Mouse (Mus musculus) neural tube, embryonic 13.5 days (tissue): Measurements from ENCODE around the gene Alkbh7. TPM values are rescaled to one million over a fixed set of nuclear protein-coding genes. Genes with fewer than 3 reads are reported as not detected.

ENCODE experiments used
- ATAC-seq: fragments of 200-750 bp; cut with Nextera tagmentation; 2 replicates; pipeline ENCODE4 v1.8.0; 2017; ENCODE audit warnings: low read depth, mild to moderate bottlenecking, moderate TSS enrichment, moderate library complexity
- H3K27ac ChIP-seq: fragments of 300-500 bp; sonication (generic); replicated peaks from 2 replicates; pipeline ENCODE4 v1.5.1; 2015; ENCODE audit warnings: moderate library complexity, mild to moderate bottlenecking, inconsistent platforms
- H3K27me3 ChIP-seq: fragments of 300-500 bp; sonication (generic); 2 replicates; pipeline ENCODE4 v1.6.1; 2015; ENCODE audit warnings: mild to moderate bottlenecking, inconsistent platforms
- H3K36me3 ChIP-seq: fragments of 300-500 bp; sonication (generic); 2 replicates; pipeline ENCODE4 v1.6.1; 2015; ENCODE audit warnings: mild to moderate bottlenecking, inconsistent platforms
- H3K4me1 ChIP-seq: fragments of 300-500 bp; sonication (generic); replicated peaks from 2 replicates; pipeline ENCODE4 v1.6.1; 2015; ENCODE audit warnings: inconsistent platforms
- H3K4me2 ChIP-seq: fragments of 300-500 bp; sonication (generic); 2 replicates; pipeline ENCODE4 v1.6.1; 2015; ENCODE audit warnings: inconsistent platforms, mild to moderate bottlenecking, moderate library complexity
- H3K4me3 ChIP-seq: fragments of 300-500 bp; sonication (generic); 2 replicates; pipeline ENCODE4 v1.5.1; 2015; ENCODE audit warnings: mild to moderate bottlenecking, inconsistent platforms
- H3K9ac ChIP-seq: fragments of 300-500 bp; sonication (generic); 2 replicates; pipeline ENCODE4 v1.6.1; 2015; ENCODE audit warnings: moderate library complexity, mild to moderate bottlenecking, inconsistent platforms
- H3K9me3 ChIP-seq: fragments of 300-500 bp; sonication (generic); 2 replicates; pipeline ENCODE4 v1.6.1; 2016; ENCODE audit warnings: inconsistent platforms
- WGBS: fragments of 180-500 bp; shearing (Covaris S2); methylation state at CpG from one replicate; pipeline ENCODE4 v1.1.7; 2015; 5-methylcytosine and 5-hydroxymethylcytosine counted together
- polyA plus RNA-seq: library from polyadenylated mRNA; unstranded; fragments of >200 nt; fragmentation: Nextera tagmentation; extraction: Ambion mirVana; gene quantifications from 2 replicates; pipeline ENCODE4 v1.2.1, GENCODE M21; 2015

The Alkbh7 gene
- polyA plus RNA-seq, 1 experiment from 2014 or later = 45.9 TPM

GRCm38 (mm10) chr17:56990115-56990746, 6.9 kb upstream of the Alkbh7 start, which contains the start of gene Clpp:
Clpp (plus strand) TSS chr17:56990305.
- ATAC-seq = peak; percentile 97
- H3K36me3 ChIP-seq = peaks cover 37% of the 10 kb centered on the region
- peak within 1 kb of the TSS; percentile 80 for H3K9ac ChIP-seq
- H3K4me1 ChIP-seq = peaks cover 22% of the 10 kb centered on the region
- under 1% methylated on average over 52 of the region's 52 CpGs for WGBS
- H3K4me2 ChIP-seq = peak within 1 kb of the TSS; percentile 83
- H3K27ac ChIP-seq = peak within 1 kb of the TSS; percentile 86
- peak within 1 kb of the TSS; percentile 64 for H3K4me3 ChIP-seq
- no peaks in the 10 kb centered on the region for H3K27me3 ChIP-seq
- H3K9me3 ChIP-seq = no peaks in the 10 kb centered on the region

GRCm38 (mm10) chr17:56990966-56991365, 6.2 kb upstream of the Alkbh7 start:
- no peak for ATAC-seq
- no peaks in the 10 kb centered on the region for H3K27me3 ChIP-seq
- 81% methylated on average over 2 of the region's 2 CpGs for WGBS

DNA sequence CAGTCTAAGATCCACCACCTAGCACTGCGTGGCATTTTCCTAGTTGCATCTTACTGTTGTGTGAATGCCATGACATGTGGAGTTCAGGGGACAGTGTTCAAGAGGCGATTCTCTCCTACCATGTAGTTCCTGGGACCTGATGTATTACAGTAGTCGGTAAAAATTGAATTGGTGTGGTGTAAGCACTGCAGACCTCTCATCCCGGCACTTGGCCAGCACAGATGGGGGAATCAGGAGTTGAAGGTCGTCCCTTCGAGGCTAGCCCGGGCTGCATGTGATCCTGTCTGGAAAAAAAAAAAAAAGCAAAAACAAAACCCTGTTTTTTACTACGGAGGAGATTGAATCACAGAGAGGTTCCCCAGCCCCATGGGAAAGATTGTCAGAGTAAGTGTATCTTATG, 2.1 kb upstream of the Alkbh7 start:
- no peak overlapping the region for H3K27ac ChIP-seq
- H3K4me2 ChIP-seq = no peak overlapping the region
- no peaks in the 10 kb centered on the region for H3K27me3 ChIP-seq
- no peak overlapping the region for H3K9ac ChIP-seq
- peaks cover 66% of the 10 kb centered on the region for H3K36me3 ChIP-seq
- H3K4me3 ChIP-seq = no peak overlapping the region
- ATAC-seq = no peak
- no peaks in the 10 kb centered on the region for H3K9me3 ChIP-seq
- H3K4me1 ChIP-seq = peaks cover 36% of the 10 kb centered on the region
- 92% methylated on average over 8 of the region's 8 CpGs for WGBS

More at GRCm38 (mm10) chr17:56990966-56991365, 6.2 kb upstream of the Alkbh7 start:
- peaks cover 22% of the 10 kb centered on the region for H3K4me1 ChIP-seq
- H3K9ac ChIP-seq = peak overlapping the region; percentile 80
- peak overlapping the region; percentile 64 for H3K4me3 ChIP-seq
- peaks cover 44% of the 10 kb centered on the region for H3K36me3 ChIP-seq
- peak overlapping the region; percentile 83 for H3K4me2 ChIP-seq
- no peaks in the 10 kb centered on the region for H3K9me3 ChIP-seq
- 0 out of 2 replicates have a peak overlapping the region, but pooled peaks have one; percentile 86 for H3K27ac ChIP-seq

DNA sequence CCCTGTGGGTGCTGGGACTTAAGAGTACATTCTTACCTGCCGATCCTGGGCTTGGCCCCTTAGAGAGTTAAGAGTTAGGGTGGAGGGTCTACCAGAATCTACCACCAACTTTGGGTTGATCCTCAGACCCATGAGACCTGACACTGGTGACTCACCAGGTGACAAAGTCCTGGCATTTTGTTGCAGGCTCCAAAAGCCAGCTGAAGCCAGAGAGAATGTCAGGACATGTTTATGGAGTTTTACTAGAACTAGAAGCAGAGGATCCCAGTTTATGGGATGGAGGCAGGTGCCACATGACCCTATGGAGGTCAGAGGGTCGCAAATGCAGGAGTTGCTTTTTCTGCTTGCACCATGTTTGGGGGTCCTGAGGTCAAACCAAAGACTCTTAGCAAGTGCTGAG, 633 bp upstream of the Alkbh7 start:
- 70% methylated on average over 2 of the region's 2 CpGs for WGBS
- Histone ChIP-seq H3K9ac (no peak overlapping the region), H3K4me1 (peaks cover 27% of the 10 kb centered on the region), H3K27ac (no peak overlapping the region), H3K27me3 (no peaks in the 10 kb centered on the region), H3K4me2 (peak overlapping the region; percentile 70), H3K4me3 (peak overlapping the region; percentile 75), H3K9me3 (no peaks in the 10 kb centered on the region), H3K36me3 (peaks cover 75% of the 10 kb centered on the region)
- ATAC-seq = no peak

GRCm38 (mm10) chr17:56999414-56999813, 2.3 kb downstream of the Alkbh7 start:
- Histone ChIP-seq H3K4me3 (no peak overlapping the region), H3K9ac (no peak overlapping the region), H3K9me3 (no peaks in the 10 kb centered on the region), H3K4me1 (peaks cover 14% of the 10 kb centered on the region), H3K27ac (no peak overlapping the region), H3K27me3 (no peaks in the 10 kb centered on the region), H3K4me2 (no peak overlapping the region), H3K36me3 (peaks cover 73% of the 10 kb centered on the region)
- 92% methylated on average over 9 of the region's 9 CpGs for WGBS
- ATAC-seq = no peak

DNA sequence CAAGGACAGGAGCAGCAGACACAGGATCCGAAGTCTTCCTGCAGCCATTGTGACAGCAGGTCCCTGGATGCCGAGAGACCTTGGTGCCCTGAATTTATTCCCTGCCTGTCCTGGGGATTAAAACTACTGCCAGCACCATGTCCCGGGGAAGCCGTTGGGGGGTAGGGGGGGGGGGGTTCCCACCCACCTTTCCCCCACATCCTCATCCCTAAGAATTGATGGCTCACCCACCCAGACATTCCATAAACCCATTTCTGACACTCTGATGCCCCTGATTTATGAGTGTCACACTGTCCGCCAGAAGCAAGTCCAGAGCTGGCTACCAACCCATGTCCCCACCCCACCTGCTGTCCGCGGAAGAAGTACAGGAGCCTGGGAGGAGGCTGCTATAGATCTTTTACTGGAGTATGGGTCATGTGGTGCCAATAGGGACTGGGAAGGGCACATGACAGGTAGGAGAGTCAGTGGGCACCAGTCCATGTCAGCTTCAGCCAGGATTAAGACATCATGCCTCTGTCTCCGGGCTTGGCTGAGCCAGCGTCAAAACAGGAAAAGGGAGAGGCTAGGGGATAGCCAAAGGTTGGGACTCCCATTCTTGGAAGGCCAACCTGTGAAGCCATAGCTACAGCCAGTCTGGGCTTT, 3.0 kb downstream of the Alkbh7 start, which contains the start of gene Pspn:
Pspn (minus strand) TSS at position 51 of the 642 bp plus-strand sequence.
- H3K4me2 ChIP-seq = no peak within 1 kb of the TSS
- 92% methylated on average over 9 of the region's 9 CpGs for WGBS

GRCm38 (mm10) chr17:57001228-57001627, 4.1 kb downstream of the Alkbh7 start:
- Histone ChIP-seq H3K4me3 (no peak overlapping the region), H3K27me3 (no peaks in the 10 kb centered on the region), H3K27ac (no peak overlapping the region), H3K4me1 (peaks cover 14% of the 10 kb centered on the region), H3K9me3 (no peaks in the 10 kb centered on the region), H3K9ac (no peak overlapping the region), H3K4me2 (no peak overlapping the region), H3K36me3 (peaks cover 73% of the 10 kb centered on the region)
- ATAC-seq = no peak
- WGBS = 70% methylated on average over 8 of the region's 8 CpGs

More for the DNA sequence above, 3.0 kb downstream of the Alkbh7 start, which contains the start of gene Pspn:
- Histone ChIP-seq H3K4me3 (no peak within 1 kb of the TSS), H3K27ac (no peak within 1 kb of the TSS), H3K9ac (no peak within 1 kb of the TSS), H3K4me1 (peaks cover 14% of the 10 kb centered on the region), H3K27me3 (no peaks in the 10 kb centered on the region), H3K36me3 (peaks cover 73% of the 10 kb centered on the region), H3K9me3 (no peaks in the 10 kb centered on the region)
- ATAC-seq = no peak

DNA sequence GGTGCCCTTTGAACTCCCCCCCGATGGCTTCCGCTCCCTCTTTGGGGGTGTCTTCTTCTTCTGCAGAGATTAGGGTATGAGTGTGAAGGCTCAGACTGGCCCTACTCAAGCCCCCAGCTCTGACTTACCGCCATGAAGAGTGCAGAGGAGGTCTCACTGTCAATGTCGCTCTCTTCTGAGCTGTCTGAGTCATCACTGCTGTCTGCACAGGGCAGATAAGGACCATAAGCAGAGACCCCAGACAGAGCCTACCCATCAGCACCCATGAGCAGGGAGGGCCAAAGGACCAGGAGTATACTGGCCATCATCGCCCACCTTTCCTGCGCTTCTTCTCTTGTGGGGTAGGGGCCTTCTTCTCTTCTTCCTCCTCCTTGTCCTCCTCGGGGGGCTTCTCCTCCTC, 6.9 kb downstream of the Alkbh7 start:
- Histone ChIP-seq H3K27me3 (no peaks in the 10 kb centered on the region), H3K4me1 (no peaks in the 10 kb centered on the region), H3K9ac (no peak overlapping the region), H3K9me3 (no peaks in the 10 kb centered on the region), H3K36me3 (peaks cover 92% of the 10 kb centered on the region), H3K27ac (no peak overlapping the region), H3K4me3 (no peak overlapping the region), H3K4me2 (no peak overlapping the region)
- no peak for ATAC-seq
- 93% methylated on average over 7 of the region's 7 CpGs for WGBS

DNA sequence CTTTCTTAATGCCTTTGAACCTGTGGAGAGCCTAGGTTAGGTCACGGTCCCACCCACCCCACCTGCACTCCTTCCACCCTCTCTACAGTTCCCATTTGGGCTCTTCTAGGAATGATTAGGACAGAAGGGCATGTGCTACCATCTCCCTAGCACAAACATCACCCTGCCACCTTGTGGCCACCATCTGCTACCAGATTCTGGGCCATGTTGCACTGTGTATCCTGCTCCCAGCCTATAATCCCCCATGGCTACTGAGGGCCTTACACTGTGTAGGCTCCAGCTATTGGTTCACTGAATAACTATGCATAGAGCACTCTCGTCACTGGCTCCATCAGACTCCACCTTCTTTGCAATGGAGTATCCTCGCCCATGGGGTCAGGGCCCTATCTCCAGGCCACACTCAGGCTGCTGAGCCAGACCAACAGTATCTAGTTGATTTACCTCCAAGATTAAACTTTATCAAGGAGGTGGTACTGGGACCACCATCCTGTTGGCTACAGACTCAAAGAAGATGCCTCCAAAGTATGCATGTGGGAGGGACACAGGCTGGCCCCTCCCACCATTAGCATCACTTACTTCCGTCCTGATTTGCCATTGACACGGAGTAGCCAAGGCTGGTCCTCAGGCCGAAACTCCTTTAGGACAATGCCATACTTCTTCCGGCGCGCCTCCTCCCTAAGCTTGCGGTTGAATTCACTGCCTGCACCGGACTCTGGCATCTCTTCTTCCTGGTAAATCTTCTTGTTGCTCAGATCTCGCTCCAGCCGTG, 10.2 kb downstream of the Alkbh7 start:
- Histone ChIP-seq H3K9ac (no peak overlapping the region), H3K4me2 (no peak overlapping the region), H3K36me3 (peaks cover 72% of the 10 kb centered on the region), H3K27ac (no peak overlapping the region), H3K9me3 (no peaks in the 10 kb centered on the region), H3K27me3 (no peaks in the 10 kb centered on the region), H3K4me3 (no peak overlapping the region), H3K4me1 (peaks cover 23% of the 10 kb centered on the region)
- no peak for ATAC-seq
- WGBS = 93% methylated on average over 13 of the region's 13 CpGs

GRCm38 (mm10) chr17:57010911-57011235, 13.7 kb downstream of the Alkbh7 start:
- peak overlapping the region; percentile 82 for H3K4me3 ChIP-seq
- WGBS = 1% methylated on average over 19 of the region's 19 CpGs
- no peaks in the 10 kb centered on the region for H3K27me3 ChIP-seq
- peak overlapping the region; percentile 96 for H3K4me2 ChIP-seq
- H3K9ac ChIP-seq = peak overlapping the region; percentile 90
- peaks cover 26% of the 10 kb centered on the region for H3K4me1 ChIP-seq
- no peaks in the 10 kb centered on the region for H3K9me3 ChIP-seq
- peaks cover 37% of the 10 kb centered on the region for H3K36me3 ChIP-seq
- ATAC-seq = peak; percentile 34
- peak overlapping the region; percentile 77 for H3K27ac ChIP-seq

GRCm38 (mm10) chr17:57011236-57012141, 14.3 kb downstream of the Alkbh7 start, which contains the start of the genes Gtf2f1 and Gm17949:
Gtf2f1 (minus strand) TSS chr17:57011288.
Gm17949 (plus strand) TSS chr17:57011469.
- Histone ChIP-seq H3K9me3 (no peaks in the 10 kb centered on the region), H3K27ac (peak within 1 kb of the TSS; percentile 97), H3K9ac (peak within 1 kb of the TSS; percentile 90), H3K4me3 (peak within 1 kb of the TSS; percentile 82), H3K4me1 (peaks cover 26% of the 10 kb centered on the region), H3K36me3 (peaks cover 31% of the 10 kb centered on the region), H3K27me3 (no peaks in the 10 kb centered on the region), H3K4me2 (peak within 1 kb of the TSS; percentile 96)
- peak; percentile 91 for ATAC-seq
- WGBS = under 1% methylated on average over 51 of the region's 51 CpGs
